Mouse (Mus musculus) ES-Bruce4 (cell line): ENCODE measurements around the gene Prpf19.

Experiments
- CTCF ChIP-seq: IDR thresholded peaks from one replicate; pipeline ENCODE4 v1.8.1; 2011; ENCODE audit warnings: low read depth, low read length
- EP300 ChIP-seq: IDR thresholded peaks from 2 replicates; pipeline ENCODE4 v1.6.1; 2011; ENCODE audit warnings: low read depth, low read length; ENCODE audit not compliant: insufficient read depth
- POLR2A ChIP-seq: IDR thresholded peaks from one replicate; pipeline ENCODE4 v1.8.1; 2011; ENCODE audit warnings: low read length; ENCODE audit not compliant: insufficient read depth

- peak; percentile 45 for TF ChIP-seq CTCF
- no peak for TF ChIP-seq EP300
- peak; percentile 54 for TF ChIP-seq POLR2A
These were observed 34.9 kb upstream of the Prpf19 start for GRCm38 (mm10) chr19:10860072-10860497.
